Mouse (Mus musculus) adrenal gland, adult 8-10 months (tissue): Measurements from ENCODE around the gene Abcc3. TPM values are rescaled to one million over a fixed set of nuclear protein-coding genes. Genes with fewer than 3 reads are reported as not detected.

ENCODE experiments used
- DNase-seq: peaks from one replicate; pipeline ENCODE4 v3.0.0; 2022
- total RNA-seq, 4 experiments: library from RNA; stranded (reverse); gene quantifications; 2 replicates each; pipeline ENCODE4 v1.2.4; 2022

Abcc3 gene
- total RNA-seq, 4 experiments from 2014 or later, result 4.7 to 15.0 (median 9.4) TPM

- DNase-seq, result no peak
Observed at GRCm38 (mm10) chr11:94323271-94323925, 69.4 kb downstream of the Abcc3 start.

- DNase-seq, result no peak
Observed at GRCm38 (mm10) chr11:94322636-94323035, 70.2 kb downstream of the Abcc3 start.

GRCm38 (mm10) chr11:94321931-94322400 lies 70.8 kb downstream of the Abcc3 start, which contains the start of gene Luc7l3:
Gene Luc7l3 (minus strand): TSS chr11:94321988.
- peak; percentile 91 for DNase-seq

- no peak for DNase-seq
Observed at GRCm38 (mm10) chr11:94320969-94321930, 71.5 kb downstream of the Abcc3 start.

- DNase-seq, result no peak
Observed at GRCm38 (mm10) chr11:94318056-94318455, 74.7 kb downstream of the Abcc3 start.

- DNase-seq, result no peak
Observed at GRCm38 (mm10) chr11:94317515-94317914, 75.3 kb downstream of the Abcc3 start.

GRCm38 (mm10) chr11:94317014-94317413 lies 75.8 kb downstream of the Abcc3 start:
- no peak for DNase-seq

GRCm38 (mm10) chr11:94316528-94316927 lies 76.3 kb downstream of the Abcc3 start:
- DNase-seq, result no peak

- DNase-seq, result no peak
Observed at GRCm38 (mm10) chr11:94315308-94315707, 77.5 kb downstream of the Abcc3 start.

GRCm38 (mm10) chr11:94314098-94314652 lies 78.6 kb downstream of the Abcc3 start:
- DNase-seq, result no peak

- DNase-seq, result no peak
Observed at GRCm38 (mm10) chr11:94312733-94313132, 80.1 kb downstream of the Abcc3 start.

- no peak for DNase-seq
Observed at GRCm38 (mm10) chr11:94294996-94295845, 97.6 kb downstream of the Abcc3 start.

Other genes starting within 250 kb of the Abcc3 start
- 100 to 1,000 TPM; 162 to 301 (median 191) TPM for gene Tob1, start 181.5 kb downstream of the Abcc3 start, total RNA-seq
- gene Wfikkn2, start 147.0 kb downstream of the Abcc3 start, total RNA-seq, result 1 to 10 TPM in 2 of 4 experiments, under 1 TPM in 2; 0.26 to 2.2 (median 0.97) TPM
- not detected for gene Gm21885, start 111.1 kb downstream of the Abcc3 start, total RNA-seq
- 100 to 1,000 TPM in 1 of 4 experiments, 10 to 100 TPM in 3; 53.7 to 100 (median 73.5) TPM for gene Luc7l3, start 71.0 kb downstream of the Abcc3 start, total RNA-seq
- 100 to 1,000 TPM; 118 to 169 (median 156) TPM for gene Ankrd40, start 65.0 kb downstream of the Abcc3 start, total RNA-seq
- gene Cacna1g, start 81.2 kb upstream of the Abcc3 start, total RNA-seq, result under 1 TPM; 0.14 to 0.73 (median 0.21) TPM
- not detected for gene Spata20, start 93.2 kb upstream of the Abcc3 start, total RNA-seq
- gene Epn3, start 107.0 kb upstream of the Abcc3 start, total RNA-seq, result 10 to 100 TPM; 45.0 to 65.6 (median 56.0) TPM
- 10 to 100 TPM; 10.3 to 17.9 (median 13.4) TPM for gene Mycbpap, start 128.7 kb upstream of the Abcc3 start, total RNA-seq
- gene Rsad1, start 156.3 kb upstream of the Abcc3 start, total RNA-seq, result 10 to 100 TPM; 15.3 to 35.4 (median 25.1) TPM
- gene Chad, start 172.1 kb upstream of the Abcc3 start, total RNA-seq, result under 1 TPM in 1 of 4 experiments, not detected in 3; 0.21 TPM
- 100 to 1,000 TPM; 191 to 242 (median 213) TPM for gene Acsf2, start 208.9 kb upstream of the Abcc3 start, total RNA-seq
- 100 to 1,000 TPM in 2 of 4 experiments, 10 to 100 TPM in 2; 91.8 to 129 (median 106) TPM for gene Lrrc59, start 236.8 kb upstream of the Abcc3 start, total RNA-seq